Mouse (Mus musculus) neural tube, embryonic 12.5 days (tissue): ENCODE data around the gene Scube1. TPM values are rescaled to one million over a fixed set of nuclear protein-coding genes. Genes with fewer than 3 reads are reported as not detected.

Source experiments
- polyA plus RNA-seq: library from polyadenylated mRNA; unstranded; fragments of >200 nt; fragmentation: Nextera tagmentation; extraction: Ambion mirVana; gene quantifications from 2 replicates; pipeline ENCODE4 v1.2.1, GENCODE M21; 2016

The Scube1 gene
- polyA plus RNA-seq, 1 experiment from 2014 or later = 32.4 TPM

Other genes starting within 250 kb of the Scube1 start
- 74.8 and 77.8 TPM in 2 replicates for gene Ttll1, start 214.1 kb downstream of the Scube1 start, polyA plus RNA-seq
- 1.5 and 1.7 TPM in 2 replicates for gene Bik, start 198.2 kb downstream of the Scube1 start, polyA plus RNA-seq
- 15.7 and 18.2 TPM in 2 replicates for gene Tspo, start 161.4 kb downstream of the Scube1 start, polyA plus RNA-seq
- gene Mcat, start 161.2 kb downstream of the Scube1 start, polyA plus RNA-seq = 39.1 and 42.6 TPM in 2 replicates
- gene Ttll12, start 129.9 kb downstream of the Scube1 start, polyA plus RNA-seq = 42.7 and 44.9 TPM in 2 replicates
- gene Mpped1, start 54.4 kb upstream of the Scube1 start, polyA plus RNA-seq = 3.9 and 4.0 TPM in 2 replicates